Mouse (Mus musculus) CH12.LX (cell line): ENCODE measurements at regions not wholly inside any gene's neighbourhood (a gene's known extent, or its start where the extent isn't known, plus 50 kb on each side); places are given as distances from the start of the nearest gene placed in this dataset.

ENCODE experiments used
- CTCF ChIP-seq, 2 experiments: IDR thresholded peaks in 1 of 2; conservative IDR thresholded peaks in 1 of 2; 2 replicates each; pipeline ENCODE4 v1.5.1; 2011 to 2012; ENCODE audit warnings: low read depth in 2 of 2, low read length in 2 of 2, improper control_type of control experiment in 1 of 2, inconsistent platforms in 1 of 2, mild to moderate bottlenecking in 1 of 2, moderate library complexity in 1 of 2
- E2F4 ChIP-seq: IDR thresholded peaks from 2 replicates; pipeline ENCODE4 v1.6.1; 2011; ENCODE audit warnings: low read depth, low read length, improper control_type of control experiment; ENCODE audit not compliant: insufficient replicate concordance
- ELF1 ChIP-seq: IDR thresholded peaks from 2 replicates; pipeline ENCODE4 v1.6.1; 2014; ENCODE audit warnings: low read depth, mild to moderate bottlenecking, inconsistent platforms, low read length, improper control_type of control experiment
- HCFC1 ChIP-seq: IDR thresholded peaks from 2 replicates; pipeline ENCODE4 v1.6.1; 2012; ENCODE audit warnings: low read depth, mild to moderate bottlenecking, inconsistent platforms, low read length, improper control_type of control experiment
- MAFK ChIP-seq: IDR thresholded peaks from 2 replicates; pipeline ENCODE4 v1.6.1; 2011; ENCODE audit warnings: low read length, improper control_type of control experiment; ENCODE audit not compliant: insufficient replicate concordance
- MEF2A ChIP-seq: IDR thresholded peaks from 2 replicates; pipeline ENCODE4 v1.6.1; 2014; ENCODE audit warnings: low read depth, mild to moderate bottlenecking, inconsistent platforms, low read length, improper control_type of control experiment, borderline replicate concordance
- MXI1 ChIP-seq: IDR thresholded peaks from 2 replicates; pipeline ENCODE4 v1.6.1; 2011; ENCODE audit warnings: mild to moderate bottlenecking, low read depth, low read length, improper control_type of control experiment
- POLR2A ChIP-seq: IDR thresholded peaks from 2 replicates; pipeline ENCODE4 v1.6.1; 2011; ENCODE audit warnings: low read depth, mild to moderate bottlenecking, improper control_type of control experiment, low read length
- SIN3A ChIP-seq: IDR thresholded peaks from 2 replicates; pipeline ENCODE4 v1.6.1; 2012; ENCODE audit warnings: low read length, improper control_type of control experiment, inconsistent platforms
- TBP ChIP-seq: conservative IDR thresholded peaks from 2 replicates; pipeline ENCODE4 v1.6.1; 2011; ENCODE audit warnings: low read depth, low read length, improper control_type of control experiment
- ZKSCAN1 ChIP-seq: IDR thresholded peaks from 2 replicates; pipeline ENCODE4 v1.6.1; 2012; ENCODE audit warnings: low read depth, inconsistent platforms, low read length, improper control_type of control experiment, borderline replicate concordance
- ZMIZ1 ChIP-seq: IDR thresholded peaks from 2 replicates; pipeline ENCODE4 v1.6.1; 2012; ENCODE audit warnings: low read depth, mild to moderate bottlenecking, inconsistent platforms, low read length, improper control_type of control experiment

DNA sequence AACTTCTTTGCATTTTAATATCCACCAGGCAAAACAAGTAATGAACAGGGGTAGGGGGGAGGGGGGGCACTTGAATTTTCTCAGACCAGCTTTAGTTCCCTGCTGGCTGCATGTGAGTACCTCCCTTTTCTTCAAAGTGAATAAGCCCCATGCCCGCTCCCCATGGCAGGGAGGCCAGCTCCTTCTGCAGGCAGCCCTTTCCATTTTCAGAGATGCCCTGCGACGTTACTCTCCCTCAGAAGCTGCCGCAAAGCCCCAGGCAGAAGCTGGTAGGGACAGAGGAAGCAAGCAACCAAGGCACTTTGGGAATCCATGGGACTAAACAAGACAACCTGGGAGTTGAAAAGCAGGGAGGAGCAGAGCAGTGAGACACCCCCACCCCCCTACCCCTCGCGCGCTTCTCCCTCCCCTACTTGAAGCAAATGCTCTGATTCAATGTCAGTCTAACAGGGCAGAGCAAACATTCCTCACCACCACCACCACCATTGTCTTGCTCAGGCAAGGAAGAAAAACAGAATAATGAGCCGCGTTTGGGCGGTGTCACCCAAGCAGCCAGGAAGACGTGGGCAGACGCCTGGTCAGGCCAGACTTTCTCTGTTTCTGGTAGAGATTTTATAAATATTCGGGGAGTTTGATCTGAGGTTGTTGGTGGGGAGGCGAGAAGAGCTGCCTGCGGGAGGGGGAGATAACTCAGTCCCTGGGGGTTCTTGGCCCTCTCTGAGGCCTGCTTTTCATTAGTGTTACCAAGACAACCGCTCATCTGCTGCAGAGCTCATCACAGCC lies 187.7 kb downstream of the Zfp36l1 start:
- no peak for TF ChIP-seq ELF1
- TF ChIP-seq E2F4: no peak
- no peak for TF ChIP-seq MEF2A
- TF ChIP-seq POLR2A: no peak
- TF ChIP-seq ZMIZ1: no peak
- TF ChIP-seq CTCF (conservative IDR thresholded peaks at IDR 0.05 in 1 of 2, IDR thresholded peaks at IDR 0.05 in 1 of 2; ENCODE audit: low read depth in 2 of 2, low read length in 2 of 2): no peak
- TF ChIP-seq ZKSCAN1: no peak
- TF ChIP-seq MXI1: no peak
- TF ChIP-seq MAFK: no peak
- no peak for TF ChIP-seq HCFC1
- no peak for TF ChIP-seq TBP
- TF ChIP-seq SIN3A: no peak
